Mouse (Mus musculus) cerebellum, adult 9-10 months (tissue): ENCODE results near the gene Parp14.

Source experiments
- DNase-seq: peaks from one replicate; pipeline ENCODE4 v3.0.0; 2022

The Parp14 gene

GRCm38 (mm10) chr16:35869126-35869525 is 2.2 kb downstream of the Parp14 start:
- DNase-seq, result no peak

- no peak for DNase-seq
Observed at GRCm38 (mm10) chr16:35867726-35868125, 3.6 kb downstream of the Parp14 start.

- no peak for DNase-seq
Observed at GRCm38 (mm10) chr16:35862057-35862456, 9.3 kb downstream of the Parp14 start.

- DNase-seq, result no peak
Observed at GRCm38 (mm10) chr16:35860236-35860635, 11.1 kb downstream of the Parp14 start.

GRCm38 (mm10) chr16:35856766-35857165 is 14.6 kb downstream of the Parp14 start:
- DNase-seq, result no peak

GRCm38 (mm10) chr16:35855846-35856245 is 15.5 kb downstream of the Parp14 start:
- DNase-seq, result no peak

GRCm38 (mm10) chr16:35847138-35847537 is 24.2 kb downstream of the Parp14 start:
- no peak for DNase-seq

- peak; percentile 46 for DNase-seq
Observed at GRCm38 (mm10) chr16:35839680-35840079, 31.7 kb downstream of the Parp14 start.

GRCm38 (mm10) chr16:35834653-35835052 is 36.7 kb downstream of the Parp14 start:
- DNase-seq, result no peak

- no peak for DNase-seq
Observed at GRCm38 (mm10) chr16:35832926-35833325, 38.4 kb downstream of the Parp14 start.

GRCm38 (mm10) chr16:35829999-35830398 is 41.3 kb downstream of the Parp14 start:
- no peak for DNase-seq

- DNase-seq, result peak; percentile 92
Observed at GRCm38 (mm10) chr16:35817255-35818089, 53.9 kb downstream of the Parp14 start.

GRCm38 (mm10) chr16:35813119-35813518 is 58.2 kb downstream of the Parp14 start:
- DNase-seq, result no peak

GRCm38 (mm10) chr16:35808838-35809237 is 62.5 kb downstream of the Parp14 start:
- DNase-seq, result no peak

- DNase-seq, result no peak
Observed at GRCm38 (mm10) chr16:35807663-35807992, 63.7 kb downstream of the Parp14 start.

- DNase-seq, result no peak
Observed at GRCm38 (mm10) chr16:35806973-35807662, 64.2 kb downstream of the Parp14 start.

GRCm38 (mm10) chr16:35803723-35804122 is 67.6 kb downstream of the Parp14 start:
- no peak for DNase-seq

GRCm38 (mm10) chr16:35802163-35802562 is 69.2 kb downstream of the Parp14 start:
- no peak for DNase-seq

- no peak for DNase-seq
Observed at GRCm38 (mm10) chr16:35791962-35792521, 79.3 kb downstream of the Parp14 start.

- no peak for DNase-seq
Observed at GRCm38 (mm10) chr16:35788330-35788729, 83.0 kb downstream of the Parp14 start.

GRCm38 (mm10) chr16:35787568-35788189 is 83.7 kb downstream of the Parp14 start:
- DNase-seq, result no peak

GRCm38 (mm10) chr16:35787163-35787562 is 84.2 kb downstream of the Parp14 start:
- DNase-seq, result no peak

- DNase-seq, result no peak
Observed at GRCm38 (mm10) chr16:35784134-35784725, 87.1 kb downstream of the Parp14 start.
